Mouse (Mus musculus): ENCODE measurements around the gene Hpse. TPM values are rescaled to one million over a fixed set of nuclear protein-coding genes. Genes with fewer than 3 reads are reported as not detected.

Gene Hpse
- total RNA-seq, 2 experiments from 2014 or later, result 0.89 to 1.0 TPM

DNA sequence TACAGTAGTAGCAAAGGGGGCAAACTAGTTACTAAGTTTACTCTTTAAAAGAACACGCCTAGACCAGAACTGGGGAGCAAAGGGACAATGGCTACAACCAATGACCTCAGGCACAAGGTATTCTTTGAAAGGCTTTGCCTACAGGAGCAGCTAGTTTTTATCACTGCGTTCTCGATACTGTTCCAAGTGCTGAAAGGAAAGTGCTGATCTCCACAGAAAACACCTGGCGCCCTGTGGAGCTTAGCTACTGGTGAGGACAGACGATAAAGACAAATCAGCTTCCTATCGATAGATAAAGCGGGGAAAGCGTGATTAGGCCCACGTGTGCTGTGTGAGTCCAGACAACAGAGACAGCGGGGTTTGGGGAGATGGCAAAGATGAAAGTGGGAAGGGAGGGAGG lies 71.5 kb downstream of the Hpse start:
- intact Hi-C loops (cut with DNase I), result no loop called here
- no peak for DNase-seq (ENCODE audit: low spot score)

DNA sequence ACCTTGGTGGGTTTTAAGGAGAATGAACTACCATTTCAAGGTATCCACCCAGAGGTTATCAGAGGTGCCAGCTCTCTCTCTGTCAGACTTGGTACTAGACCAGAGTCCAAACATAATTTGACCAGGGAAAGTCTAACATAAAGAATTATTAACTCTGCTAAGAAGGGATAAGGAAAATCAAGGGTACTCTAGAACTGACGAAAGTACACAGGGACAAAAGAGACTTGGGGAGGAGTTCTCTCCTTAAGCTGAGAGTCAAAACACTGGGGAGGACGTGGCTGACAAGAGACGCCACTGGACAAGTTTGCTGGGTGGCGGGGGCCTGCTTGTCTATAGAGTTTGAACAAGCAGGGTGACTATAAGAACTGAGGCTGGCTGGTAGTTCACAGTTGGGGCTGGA lies 73.0 kb downstream of the Hpse start:
- no peak for DNase-seq (ENCODE audit: low spot score)
- intact Hi-C loops (cut with DNase I), result no loop called here

DNA sequence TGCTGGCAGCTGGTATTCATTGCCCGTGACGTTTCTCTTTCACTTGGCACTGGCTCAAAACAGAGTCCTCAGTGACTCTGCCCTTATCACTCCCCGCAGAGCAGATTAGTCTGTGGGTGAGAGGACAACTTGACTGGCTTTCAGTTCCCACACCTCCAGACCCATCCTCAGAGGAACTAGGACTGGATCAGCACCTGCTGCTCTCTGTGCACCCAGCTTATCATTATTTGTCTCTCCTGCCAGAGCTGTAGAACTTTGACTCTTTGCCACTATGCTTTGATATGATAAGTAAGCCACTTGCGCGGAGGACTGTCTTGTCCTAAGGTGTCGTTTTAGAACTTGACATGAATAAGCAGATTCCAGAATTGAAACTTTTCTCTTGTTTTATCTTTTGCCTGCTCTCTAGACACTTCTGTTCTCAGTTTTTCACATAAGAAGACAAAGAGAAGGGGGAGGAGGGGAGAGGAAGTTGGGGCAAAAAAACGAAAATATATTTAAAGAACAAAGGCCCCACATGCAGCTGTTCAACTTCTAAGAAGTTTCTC lies 75.5 kb downstream of the Hpse start:
- DNase-seq (ENCODE audit: low spot score), result no peak
- intact Hi-C loops (cut with DNase I), result no loop called here

DNA sequence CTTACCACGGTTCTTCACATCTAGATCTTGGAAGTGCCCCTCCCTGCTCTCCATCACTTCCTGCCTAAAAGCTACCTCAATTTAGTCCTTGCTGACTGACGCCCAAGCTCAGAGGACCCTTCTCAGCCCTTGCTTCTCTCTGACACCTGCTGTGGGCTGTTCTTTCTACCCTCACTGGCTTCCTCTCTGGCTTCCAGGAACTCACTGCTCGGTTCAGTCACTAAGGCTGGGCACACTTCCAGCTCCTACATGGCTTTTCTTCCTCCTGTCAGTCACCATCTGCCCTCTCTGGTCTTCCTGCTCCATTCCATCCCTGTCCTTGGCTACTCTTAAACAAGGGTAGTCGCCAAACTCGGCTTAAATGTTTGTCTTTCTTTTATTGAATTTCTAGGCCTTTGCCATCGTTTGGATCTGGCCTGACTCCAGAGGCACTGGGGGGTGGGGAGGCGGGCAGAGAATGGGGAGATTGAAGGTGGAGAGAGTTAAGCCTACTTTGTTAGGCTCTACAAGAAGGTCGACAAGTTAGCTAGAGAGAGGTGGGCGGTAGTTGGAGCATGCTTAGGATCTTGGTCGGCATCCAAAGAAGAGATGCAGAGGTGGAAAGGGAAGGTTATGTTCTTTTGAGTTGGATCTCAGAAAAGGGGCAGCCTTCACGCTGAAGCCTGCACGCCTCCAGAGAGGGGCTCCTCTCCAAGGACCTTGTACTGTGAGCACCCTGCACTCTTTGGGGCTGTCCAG lies 76.1 kb downstream of the Hpse start:
- no peak for DNase-seq (ENCODE audit: low spot score)
- intact Hi-C loops (cut with DNase I), result no loop called here

DNA sequence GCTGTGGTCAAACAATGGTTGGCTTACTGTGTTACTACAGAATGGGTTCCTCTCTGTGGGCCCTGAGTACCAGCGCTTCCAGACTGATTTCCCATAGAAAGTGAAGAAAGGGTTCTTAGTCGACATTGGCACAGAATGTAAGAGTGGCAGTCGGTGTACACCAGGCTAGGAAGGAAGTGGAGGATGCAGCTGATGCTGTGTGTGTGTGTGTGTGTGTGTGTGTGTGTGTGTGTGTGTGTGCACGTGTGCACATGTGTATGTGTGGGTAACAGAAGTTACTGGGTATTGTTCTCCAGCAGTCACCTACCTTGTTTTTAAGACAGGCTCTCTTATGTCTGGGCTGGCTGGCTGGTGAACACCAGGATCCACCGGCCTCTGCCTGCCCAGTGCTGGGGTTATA lies 77.2 kb downstream of the Hpse start:
- no peak for DNase-seq (ENCODE audit: low spot score)
- intact Hi-C loops (cut with DNase I), result no loop called here

DNA sequence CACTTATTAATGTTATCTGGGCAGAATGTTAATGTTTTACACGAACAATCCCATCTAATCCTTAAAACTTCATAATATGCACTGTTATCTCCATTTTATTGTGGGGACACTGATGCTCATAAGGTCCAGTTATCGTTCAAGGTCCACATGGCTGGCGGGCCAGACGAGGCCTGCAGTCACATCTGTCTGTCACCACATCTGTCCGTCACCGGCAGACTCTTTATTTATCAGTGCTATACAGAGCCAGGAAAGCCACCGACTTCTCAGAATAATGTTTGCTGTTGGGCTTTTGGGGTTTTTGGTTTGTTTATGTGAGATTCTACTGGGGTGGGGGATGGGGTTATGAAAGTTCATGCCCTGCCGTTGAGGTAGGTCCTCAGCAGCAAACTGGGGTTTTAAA lies 81.0 kb downstream of the Hpse start:
- no peak for DNase-seq (ENCODE audit: low spot score)
- intact Hi-C loops (cut with DNase I), result no loop called here

DNA sequence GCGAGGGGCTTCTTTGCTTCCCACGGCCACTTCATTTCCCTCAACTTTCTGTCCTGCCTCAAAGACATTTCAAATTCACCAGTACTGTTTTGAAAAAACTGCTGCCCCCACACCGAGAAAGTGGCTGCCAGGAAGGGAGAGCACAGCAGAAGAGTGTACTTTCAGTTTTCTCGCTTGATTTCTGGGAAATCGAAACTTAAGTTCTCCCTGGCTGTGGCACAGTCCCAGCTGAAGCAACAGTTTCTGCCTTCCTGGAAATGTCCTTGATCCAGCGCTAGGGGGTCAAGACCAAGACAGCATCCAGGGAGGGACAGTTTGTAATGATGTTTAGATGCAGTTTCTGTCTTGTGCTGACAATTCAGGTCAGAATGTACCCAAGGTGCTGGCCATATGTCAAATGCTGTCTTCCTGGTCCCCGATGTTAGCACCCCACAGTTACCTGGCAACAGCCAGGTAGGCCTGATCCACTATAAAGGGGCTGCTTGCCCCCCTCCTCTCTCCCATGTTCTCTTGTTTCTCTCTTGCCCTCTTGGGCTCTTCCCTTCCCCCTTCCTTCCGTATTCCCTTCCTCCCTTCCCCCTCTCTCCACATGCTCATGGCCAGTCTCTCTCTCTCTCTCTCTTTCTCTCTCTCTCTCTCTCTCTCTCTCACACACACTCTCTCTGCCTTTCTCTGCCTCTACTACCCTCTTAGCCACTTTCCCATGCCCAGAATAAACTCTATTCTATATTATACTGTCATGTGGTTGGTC lies 82.5 kb downstream of the Hpse start:
- intact Hi-C loops (cut with DNase I), result no loop called here
- DNase-seq (ENCODE audit: low spot score), result peak; percentile 15

DNA sequence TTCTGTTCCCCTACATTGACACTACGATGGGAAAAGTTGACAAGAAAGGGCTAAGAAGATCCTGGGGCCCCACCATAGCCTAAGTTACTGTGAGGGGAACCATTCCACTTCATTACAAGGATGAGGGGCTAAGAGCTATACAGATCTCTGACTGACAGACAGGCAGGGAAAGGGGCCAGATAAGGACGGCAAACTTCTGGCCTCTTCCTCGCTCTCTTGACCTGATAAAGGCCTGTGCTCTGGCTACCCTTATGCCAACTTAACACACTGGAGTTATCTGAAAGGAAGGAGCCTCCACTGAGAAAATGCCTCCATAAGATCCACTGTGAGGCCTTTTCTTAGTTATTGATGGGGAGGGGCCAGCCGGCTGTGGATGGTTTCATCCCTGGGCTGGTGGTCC lies 83.6 kb downstream of the Hpse start:
- no peak for DNase-seq (ENCODE audit: low spot score)
- intact Hi-C loops (cut with DNase I), result no loop called here

DNA sequence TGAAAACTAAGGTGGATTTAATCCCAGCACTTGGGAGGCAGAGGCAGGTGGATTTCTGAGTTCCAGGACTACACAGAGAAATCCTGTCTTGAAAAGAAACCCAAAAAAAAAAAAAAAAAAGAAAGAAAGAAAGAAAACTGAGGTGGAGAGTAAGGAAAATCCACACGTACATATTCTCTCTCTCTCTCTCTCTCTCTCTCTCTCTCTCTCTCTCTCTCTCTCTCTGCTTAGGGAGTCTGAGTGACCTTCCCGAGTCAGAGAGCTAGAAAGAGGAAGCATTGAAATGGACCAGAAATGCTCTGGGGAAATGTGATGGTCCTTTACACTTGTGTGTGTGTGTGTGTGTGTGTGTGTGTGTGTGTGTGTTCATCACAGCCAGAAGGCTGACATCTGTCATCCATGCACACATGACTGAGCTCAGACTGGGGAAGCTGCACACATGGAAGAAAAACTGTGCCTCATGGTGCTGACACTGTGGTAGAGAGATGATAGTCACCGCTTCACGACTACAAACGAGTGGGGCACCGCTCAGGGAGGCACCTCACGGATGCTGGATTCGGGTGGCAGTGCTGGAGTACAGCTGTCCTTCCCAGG lies 84.5 kb downstream of the Hpse start:
- no peak for DNase-seq (ENCODE audit: low spot score)
- intact Hi-C loops (cut with DNase I), result no loop called here

DNA sequence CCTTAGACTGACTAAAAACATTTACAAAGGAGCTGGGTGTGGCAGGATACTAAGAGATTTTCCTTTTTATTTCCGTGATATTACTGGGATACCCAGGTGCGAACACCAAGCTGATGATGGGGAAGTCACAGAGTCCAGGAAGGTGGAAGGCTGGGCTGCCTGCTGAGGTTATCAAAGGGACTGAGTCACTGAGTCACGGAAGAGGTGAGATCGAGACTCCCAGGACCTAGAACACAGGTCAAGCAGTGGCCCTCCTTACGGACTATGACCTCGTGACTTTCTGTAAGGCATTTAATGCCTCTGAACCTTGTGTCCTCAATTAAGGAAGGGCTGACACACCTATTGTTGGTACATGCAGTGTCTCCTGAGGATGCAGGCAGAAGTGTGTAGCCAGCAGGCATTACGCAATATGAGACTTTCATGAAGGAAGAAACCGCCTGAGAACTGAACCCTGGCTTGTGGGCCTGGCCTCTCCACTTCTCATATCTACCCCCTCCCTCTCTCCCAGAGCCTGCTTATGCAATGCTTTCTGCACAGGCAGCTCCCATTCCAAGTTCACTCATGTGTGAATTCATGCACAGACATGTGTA lies 86.9 kb downstream of the Hpse start:
- peak; percentile 10 for DNase-seq (ENCODE audit: low spot score)
- intact Hi-C loops (cut with DNase I), result no loop called here

Other genes with a start within 250 kb of the Hpse start
- gene Lin54, start 219.1 kb downstream of the Hpse start, total RNA-seq (2021), result 1 to 10 TPM; 8.2 to 9.4 TPM
- gene Cops4, start 201.4 kb downstream of the Hpse start, total RNA-seq (2021), result 10 to 100 TPM; 79.7 to 85.4 TPM
- gene Plac8, start 147.5 kb downstream of the Hpse start, total RNA-seq (2021), result 1 to 10 TPM in 1 of 2 experiments, under 1 TPM in 1; 0.36 to 1.4 TPM
- 10 to 100 TPM; 87.9 to 88.9 TPM for gene Coq2, start 44.6 kb downstream of the Hpse start, total RNA-seq (2021)
- gene Helq, start 78.9 kb upstream of the Hpse start, total RNA-seq (2021), result 1 to 10 TPM; 2.4 to 5.5 TPM
- gene Mrps18c, start 78.9 kb upstream of the Hpse start, total RNA-seq (2021), result 10 to 100 TPM; 73.2 to 85.1 TPM
- gene Abraxas1, start 101.2 kb upstream of the Hpse start, total RNA-seq (2021), result 10 to 100 TPM in 1 of 2 experiments, 1 to 10 TPM in 1; 9.9 to 10.1 TPM
- gene Gpat3, start 126.0 kb upstream of the Hpse start, total RNA-seq (2021), result 10 to 100 TPM; 24.4 to 25.2 TPM